Mouse (Mus musculus): ENCODE results near the gene Bfsp1.

Bfsp1 gene

GRCm38 (mm10) chr2:143796335-143797013 is 66.5 kb downstream of the Bfsp1 start:
- no peak for DNase-seq (ENCODE audit: low spot score)

- no peak for DNase-seq (ENCODE audit: low spot score)
Measured at GRCm38 (mm10) chr2:143795858-143796257, 67.1 kb downstream of the Bfsp1 start.

GRCm38 (mm10) chr2:143789911-143790310 is 73.1 kb downstream of the Bfsp1 start:
- DNase-seq (ENCODE audit: low spot score): no peak

DNA sequence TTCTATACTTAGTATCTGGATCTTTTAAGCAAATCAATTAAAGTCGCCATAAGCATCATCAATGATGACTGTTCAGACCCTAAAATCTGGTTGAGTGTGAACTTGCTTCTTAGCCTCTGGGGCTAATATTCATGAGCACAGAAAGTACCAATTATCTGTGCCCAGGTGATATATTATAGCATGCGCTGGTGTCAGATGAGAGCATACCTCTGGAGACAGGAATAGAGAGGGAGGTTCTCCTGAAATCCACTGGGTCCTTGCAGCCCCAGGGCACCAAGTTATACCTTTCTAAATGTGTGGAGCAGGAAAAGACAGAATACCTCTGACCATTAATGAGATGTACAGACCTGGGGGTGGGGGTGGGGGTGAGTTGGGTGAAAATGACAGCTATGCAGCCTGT is 82.7 kb downstream of the Bfsp1 start:
- DNase-seq (ENCODE audit: low spot score): no peak

Data from ovary, adult 18-20 months (tissue).